Mouse (Mus musculus) lung, postnatal 4 days (tissue): ENCODE measurements around the gene Ube2m.

Experiments
- DNase-seq, 2 experiments: peaks; one replicate each; pipeline ENCODE4 v3.0.0; 2021

The Ube2m gene

DNA sequence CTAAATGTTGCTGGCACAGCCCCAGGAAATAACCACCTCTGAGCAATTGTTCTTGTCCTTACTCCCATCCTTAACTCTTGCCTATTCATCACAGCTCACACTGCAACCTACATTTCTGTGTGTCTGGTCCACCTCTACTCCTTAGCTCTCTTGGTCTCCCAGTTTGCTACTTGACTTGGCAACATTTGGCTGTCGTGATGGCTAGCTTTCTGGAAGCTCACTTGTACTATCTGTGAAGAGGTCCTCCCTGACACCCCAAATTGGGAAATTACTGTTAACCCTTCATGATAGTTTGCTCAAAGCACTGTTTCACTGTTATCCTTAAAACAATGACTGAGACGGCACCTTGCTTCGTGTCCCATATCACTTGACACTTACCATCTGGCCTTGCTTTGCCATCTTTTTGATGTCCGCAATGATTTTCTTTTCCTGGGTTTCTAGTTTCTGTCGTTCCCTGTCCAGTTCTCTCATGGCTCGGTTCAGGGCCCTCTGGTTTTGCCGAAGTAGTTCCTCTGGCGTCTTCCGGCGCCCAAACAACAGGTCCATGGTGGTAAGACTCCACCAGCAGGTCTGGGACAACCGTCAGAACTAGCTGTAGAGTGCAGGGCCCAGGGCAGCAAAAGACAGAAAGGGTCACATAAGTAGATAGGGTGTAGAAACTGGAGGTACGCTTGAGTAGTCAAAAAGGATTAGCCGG lies 4.5 kb downstream of the Ube2m start:
- DNase-seq, result no peak

DNA sequence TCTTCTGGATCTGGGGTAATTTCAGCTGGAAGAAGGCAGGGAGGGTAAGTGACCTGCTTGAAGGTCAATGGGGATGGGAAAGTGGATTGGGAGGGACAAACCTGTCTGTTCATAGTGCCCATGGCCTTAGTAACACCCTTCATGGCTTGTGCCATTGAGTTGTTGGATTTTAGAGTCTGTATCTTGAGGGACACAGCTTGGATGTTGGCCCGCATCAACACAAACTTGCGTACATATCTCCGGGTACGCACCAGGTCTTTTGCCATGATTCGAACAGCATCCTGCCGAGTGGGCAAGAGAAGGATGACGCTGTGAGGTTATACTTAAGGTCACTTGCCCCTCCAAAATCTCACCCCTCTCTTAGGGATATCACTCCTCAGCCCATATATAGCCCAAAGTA lies 5.5 kb downstream of the Ube2m start:
- no peak for DNase-seq

DNA sequence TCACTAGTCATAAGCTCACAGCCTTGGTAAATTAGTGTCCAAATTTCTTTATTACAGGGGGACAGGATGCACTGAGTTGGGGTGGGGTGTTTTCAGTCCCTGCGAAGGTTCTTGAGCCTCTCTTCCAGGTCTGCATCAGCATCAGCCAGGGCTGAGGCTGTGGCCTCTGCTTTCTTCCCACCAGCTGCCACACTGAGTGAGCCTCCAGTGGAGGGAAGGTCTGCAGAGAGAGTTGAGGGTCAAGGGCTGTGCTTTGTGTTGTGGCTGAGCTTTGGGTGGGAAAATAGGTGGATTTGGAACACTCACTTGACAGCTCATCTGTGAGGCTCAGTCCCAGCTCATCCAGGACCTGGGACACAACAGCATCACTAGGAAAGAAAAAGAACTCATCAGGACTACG lies 6.1 kb downstream of the Ube2m start:
- DNase-seq, result no peak

DNA sequence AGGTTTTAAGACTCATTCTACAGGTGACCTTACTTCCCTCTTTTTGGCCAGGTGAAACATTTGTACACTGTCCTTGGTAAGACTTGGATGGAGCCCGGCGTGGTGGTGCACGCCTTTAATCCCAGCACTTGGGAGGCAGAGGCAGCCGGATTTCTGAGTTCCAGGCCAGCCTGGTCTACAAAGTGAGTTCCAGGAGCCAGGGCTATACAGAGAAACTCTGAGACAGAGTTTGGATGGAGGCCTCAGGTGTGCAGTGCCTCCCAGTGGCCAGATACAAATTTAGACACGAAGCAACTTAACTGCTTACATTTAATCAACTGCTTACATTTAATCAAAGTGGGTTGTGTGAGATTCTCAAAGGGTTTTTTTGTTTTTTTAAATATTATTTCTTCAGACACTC lies 7.0 kb downstream of the Ube2m start:
- peak in 1 of 2 experiments; percentile 47 for DNase-seq

DNA sequence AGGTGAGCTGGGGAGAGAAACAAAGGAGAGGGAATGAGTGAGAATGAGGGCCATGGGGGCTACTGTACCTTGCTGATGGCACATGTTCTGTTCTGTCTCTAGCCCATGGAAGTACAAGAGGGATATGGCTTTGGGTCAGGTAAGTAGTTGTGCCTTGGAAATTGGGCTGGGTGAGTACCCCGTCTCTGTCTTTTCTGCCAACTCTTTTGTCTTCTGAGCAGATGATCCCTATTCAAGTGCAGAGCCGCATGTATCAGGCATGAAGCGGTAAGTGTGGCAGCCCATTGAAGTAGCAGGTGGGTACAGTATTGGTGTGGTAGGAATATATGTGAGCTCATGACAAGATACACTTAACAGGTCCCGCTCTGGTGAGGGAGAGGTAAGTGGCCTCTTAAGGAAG lies 9.1 kb downstream of the Ube2m start:
- no peak for DNase-seq

DNA sequence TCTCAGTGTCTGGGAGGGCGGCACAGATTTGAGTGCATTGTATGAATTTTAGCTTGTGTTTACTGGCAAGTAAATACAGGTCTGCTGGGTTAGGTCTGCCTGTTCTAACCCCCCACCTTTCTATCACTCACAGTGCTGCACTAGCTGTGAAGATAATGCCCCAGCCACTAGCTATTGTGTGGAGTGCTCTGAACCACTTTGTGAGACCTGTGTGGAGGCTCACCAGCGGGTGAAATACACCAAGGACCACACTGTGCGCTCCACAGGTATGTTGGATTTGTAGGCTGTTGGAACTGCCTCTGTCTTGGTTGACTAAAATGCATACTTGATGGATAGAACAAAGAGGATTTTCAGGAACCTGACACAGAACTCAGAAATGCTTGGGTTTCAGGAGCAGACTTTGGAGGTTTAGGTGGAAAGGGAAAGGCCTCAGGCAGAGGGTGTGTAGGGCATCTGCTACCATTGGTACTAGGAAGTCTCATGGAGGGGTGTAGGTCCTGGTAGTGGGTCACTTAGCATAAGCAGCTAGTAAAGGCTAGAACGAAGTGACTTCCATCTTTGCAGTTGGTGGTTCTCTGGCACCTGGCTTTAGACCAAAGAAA lies 12.5 kb downstream of the Ube2m start:
- no peak for DNase-seq

DNA sequence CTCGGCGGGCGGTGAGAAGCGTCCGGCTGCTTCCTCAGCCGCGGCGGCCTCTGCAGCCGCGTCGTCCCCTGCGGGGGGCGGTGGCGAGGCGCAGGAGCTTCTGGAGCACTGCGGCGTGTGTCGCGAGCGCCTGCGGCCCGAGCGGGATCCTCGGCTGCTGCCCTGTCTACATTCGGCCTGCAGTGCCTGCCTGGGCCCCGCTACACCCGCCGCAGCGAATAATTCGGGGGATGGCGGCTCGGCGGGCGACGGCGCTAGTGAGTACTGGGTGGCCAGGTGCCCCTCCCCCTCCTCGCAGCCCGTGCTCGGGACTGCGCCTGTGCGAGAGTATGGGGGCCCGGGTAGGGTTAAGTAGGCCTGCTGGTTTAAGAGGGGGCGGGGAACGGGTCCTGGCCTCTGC lies 13.3 kb downstream of the Ube2m start:
- DNase-seq, result peak; percentile 83 to 87

DNA sequence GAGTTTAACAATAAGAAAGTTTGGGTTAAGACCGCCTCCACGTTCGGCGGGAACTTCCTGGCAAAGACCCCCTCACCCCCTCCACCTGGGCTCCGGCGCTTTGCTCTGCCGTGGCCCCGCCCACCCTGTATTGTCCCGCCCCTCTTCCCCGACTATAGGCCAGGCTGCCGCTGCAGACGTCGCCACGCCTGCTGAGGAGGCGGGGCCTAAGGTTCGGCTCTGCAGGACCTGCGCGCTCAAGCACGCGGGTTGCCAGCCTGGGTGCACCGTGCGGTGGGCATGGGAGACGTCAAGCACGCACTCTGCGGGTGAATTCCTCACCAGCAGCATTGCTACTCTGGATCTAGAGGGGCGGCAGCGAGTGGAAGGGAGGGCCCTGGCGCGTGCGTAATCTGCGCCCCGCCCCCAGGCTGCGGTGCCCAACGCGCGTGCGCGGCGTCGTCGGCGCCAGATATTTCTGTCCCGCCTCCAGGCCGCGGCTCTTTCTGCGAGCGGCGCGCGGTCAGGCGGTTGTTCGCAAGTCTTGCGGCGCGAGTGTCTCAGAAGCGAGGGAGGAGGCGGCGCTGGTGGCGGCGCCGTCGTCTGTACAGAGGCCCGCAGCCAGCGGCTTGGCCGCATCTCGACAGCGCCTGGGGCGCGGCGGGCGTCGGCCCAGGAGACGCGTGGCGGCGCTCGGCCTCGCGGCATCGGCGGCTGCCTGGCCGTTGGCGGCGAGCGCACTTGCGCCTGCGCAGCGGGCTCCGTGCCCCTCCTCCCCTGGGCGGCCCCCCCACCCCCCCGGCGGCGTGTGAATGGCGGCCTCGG lies 13.9 kb downstream of the Ube2m start:
- peak; percentile 95 for DNase-seq

DNA sequence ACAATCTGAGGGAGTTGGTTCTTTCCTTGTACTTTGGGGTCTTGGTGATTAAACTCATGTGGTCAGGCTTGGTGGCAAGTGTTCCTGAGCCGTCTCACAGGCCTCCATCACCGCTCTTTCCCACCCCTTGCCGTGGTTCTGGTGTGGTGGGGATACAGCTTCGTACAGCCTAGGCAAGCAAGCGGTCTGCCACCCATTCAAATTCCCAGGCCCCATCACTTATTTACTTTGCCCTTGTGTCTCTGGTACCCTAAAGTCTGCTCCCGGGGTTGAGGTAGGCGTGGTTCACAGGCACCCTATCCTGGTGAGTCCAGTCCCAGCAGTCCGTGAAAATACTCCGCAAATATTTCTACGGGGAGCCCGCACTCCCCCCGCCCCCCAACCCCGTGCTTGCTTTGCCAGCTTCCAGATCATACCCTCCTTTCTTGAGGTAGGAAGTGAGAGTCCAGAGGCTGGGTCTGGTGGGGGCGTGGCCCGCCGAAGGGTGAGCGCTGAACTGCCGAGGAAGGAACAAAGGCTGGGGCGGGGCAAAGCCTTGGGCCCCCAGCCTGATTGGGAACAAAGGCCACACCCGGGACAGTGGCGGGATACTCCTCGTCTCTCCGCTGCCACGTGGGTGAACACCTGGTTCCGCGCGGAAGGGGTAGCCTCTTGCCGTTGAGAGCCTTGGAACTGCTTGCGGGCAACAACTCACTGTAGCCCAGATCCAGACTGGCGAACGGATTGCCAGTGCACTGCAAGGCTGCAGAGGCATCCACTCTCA lies 15.1 kb downstream of the Ube2m start:
- peak; percentile 85 to 93 for DNase-seq

DNA sequence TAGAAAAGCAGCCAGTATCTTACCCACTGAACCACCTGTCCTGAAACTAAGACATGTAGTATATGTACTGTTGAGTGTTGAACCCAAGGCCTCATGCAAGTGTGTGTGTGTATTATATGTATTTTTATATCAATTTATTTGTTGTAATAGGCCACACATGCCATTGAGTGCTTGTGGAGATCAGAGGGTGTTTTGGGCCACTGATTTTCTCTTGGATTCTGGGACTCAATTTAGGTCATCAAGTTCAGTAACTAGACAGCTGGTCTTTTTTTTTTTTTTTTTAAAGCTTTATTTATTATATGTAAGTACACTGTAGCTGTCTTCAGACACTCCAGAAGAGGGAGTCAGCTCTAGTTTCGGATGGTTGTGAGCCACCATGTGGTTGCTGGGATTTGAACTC lies 22.9 kb downstream of the Ube2m start:
- DNase-seq, result no peak

DNA sequence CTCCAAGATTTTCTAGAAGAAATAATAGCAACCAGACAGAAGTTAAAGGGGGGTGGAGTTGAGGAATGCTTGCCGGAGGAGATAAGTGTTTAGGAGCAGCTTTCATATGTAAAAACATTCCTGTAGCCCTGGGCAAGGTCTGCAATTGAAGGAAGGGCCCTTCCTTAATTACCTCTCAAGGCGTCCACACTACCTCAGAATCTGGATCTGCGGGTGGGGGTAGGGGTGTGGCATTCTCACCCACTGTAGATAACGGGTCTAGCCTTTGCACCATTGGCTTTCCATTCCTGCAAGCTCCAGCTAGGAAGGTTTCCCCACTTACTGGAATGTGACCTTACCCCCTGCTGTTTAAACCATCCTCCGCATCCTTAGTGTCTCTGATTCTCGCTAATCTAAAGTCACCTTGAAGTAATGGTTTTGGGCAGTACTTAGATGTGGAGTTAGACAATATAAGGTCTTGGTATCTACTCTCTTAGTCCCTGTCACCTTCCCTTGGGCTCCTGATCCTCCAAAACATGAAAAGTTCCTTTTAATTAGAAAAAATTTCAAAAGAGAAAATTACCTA lies 23.7 kb downstream of the Ube2m start:
- DNase-seq, result no peak

DNA sequence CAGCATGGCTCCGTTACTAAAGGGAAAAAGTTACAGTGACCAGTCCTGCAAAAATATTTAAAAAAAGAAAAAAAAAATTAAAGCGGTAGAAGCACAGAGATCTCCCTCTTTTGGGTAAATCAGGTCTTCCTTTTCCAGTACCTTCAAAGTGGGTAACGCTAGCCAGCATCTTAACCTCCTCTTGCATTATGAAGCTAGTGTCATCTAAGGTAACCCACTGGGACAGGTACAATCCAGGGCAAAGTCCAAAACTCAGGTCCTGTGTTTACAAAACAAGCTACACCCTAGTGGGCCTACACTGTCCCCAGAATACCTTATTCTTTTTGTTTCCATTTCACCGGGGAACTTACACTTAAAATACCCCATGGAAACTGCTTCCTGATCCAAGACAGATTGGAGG lies 24.4 kb downstream of the Ube2m start:
- DNase-seq, result no peak

DNA sequence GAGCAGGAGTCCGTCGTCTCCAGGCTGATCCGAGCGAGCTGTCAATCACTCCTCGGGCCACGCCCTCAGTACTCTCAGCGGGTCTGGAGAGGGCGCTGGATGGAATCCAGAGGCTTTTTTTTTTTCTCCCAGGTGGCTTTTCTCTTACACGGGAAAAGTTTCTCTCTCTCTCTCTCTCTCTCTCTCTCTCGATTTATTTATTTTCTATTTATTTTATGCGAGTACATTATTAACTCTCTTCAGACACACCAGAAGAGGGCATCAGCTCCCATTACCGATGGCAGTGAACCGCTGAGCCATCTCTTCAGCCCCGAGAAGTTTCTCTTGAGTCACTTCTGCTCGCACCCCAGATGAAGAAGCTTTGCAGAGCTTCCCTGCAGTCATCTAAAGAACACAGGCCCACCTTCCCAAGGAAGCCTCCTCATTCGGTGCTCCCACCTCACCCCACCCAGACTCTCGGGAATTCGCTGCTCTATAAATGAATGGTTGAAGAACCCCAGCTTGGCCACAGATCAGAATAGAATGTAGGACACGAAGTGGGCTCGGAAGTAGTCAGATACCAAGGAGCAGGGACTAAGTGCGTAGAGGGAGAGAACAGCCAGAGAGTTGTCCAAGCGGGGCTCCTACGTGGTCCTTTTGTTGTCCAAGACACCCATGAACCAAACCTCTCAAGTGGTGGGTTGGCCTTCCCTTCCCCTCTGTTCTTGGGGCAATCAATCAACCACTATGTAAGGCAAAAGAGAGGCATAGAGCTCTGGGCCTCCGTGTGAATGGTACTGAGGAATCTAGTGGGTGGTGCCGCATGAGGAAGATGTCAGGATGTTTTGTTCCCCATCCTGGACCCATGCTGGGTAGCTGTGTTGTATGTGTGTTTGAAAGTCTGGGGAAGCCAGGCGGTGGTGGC lies 27.8 kb downstream of the Ube2m start, which contains the start of gene Zbtb45:
Gene Zbtb45, minus strand, starts transcription at position 30 of the 904 bp plus-strand sequence.
- DNase-seq, result peak in 1 of 2 experiments; percentile 21

DNA sequence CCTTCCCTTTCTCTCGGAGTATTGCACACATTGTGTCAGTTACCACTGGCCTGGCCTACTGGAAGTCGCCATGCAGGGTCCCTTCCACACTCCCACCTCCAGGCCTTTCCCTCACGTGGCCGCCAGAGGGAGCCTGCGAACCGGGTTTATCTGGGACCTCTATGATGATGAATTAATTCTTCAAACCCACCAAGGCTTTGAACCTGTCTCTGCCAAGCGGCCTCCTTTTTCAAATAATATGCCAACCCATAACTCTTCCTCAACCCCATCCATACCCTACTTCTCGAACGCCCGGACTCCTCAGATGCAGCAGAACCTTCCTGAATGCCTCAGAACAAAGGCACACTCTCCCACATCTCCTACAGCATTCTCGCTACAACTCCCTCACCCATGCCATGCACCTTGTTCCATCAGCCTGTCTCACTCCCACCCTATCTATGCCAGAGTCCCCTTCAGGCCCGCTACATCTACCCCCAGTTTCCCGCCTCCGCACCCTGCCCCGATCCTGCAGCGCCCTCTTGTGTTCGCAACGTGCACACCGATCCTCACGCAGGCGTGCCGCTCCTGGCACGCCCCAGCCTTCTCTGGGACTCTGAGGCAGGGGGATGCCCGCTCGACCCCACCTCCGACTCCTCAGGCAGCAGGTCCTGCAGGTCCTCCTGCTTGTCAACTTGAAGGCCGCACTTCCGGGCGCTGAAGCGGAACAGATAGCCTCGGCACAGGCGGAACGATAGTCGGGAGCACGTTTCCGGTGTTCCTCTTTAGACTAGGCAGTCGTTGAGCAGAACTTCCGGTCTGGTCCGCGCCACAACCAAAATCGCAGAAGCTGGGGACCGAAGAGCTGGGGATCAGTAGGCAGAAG lies 28.7 kb downstream of the Ube2m start:
- peak; percentile 95 to 96 for DNase-seq

DNA sequence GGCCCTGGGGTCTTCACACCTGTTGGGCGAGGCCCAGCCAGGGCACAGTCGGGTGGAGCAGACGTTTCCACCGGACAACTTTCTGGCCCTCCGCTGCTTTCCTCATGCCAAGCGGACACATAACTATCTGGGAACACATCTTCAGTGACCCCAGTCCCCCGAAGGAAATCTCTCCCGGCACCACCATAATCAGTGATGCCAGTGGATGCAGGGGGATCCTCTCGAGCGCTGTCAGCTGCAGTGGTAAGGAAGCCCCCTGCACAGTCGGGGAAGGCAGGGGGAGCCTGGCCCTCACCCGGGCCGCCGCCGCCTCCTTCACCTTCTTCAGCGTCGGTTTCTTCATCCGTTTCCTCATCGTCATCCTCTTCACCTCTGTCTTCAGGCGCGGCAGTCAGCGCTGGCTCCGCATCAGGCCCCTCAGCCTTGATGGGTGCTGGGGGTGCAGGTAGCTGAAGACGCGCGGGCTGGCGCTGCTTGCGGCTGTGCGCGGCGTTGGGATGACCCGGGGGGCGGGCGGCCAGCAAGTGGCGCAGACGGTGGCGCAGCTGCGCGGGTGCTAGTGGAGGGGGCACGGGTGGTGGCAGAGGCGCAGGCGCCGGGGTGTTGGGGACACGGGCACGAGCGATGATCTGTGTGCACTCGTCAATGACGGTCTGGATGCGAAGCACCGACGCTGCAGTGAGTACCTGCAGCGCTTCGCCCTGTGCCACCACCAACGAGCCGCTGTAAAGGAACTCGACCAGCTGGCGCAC lies 30.6 kb downstream of the Ube2m start:
- no peak for DNase-seq

DNA sequence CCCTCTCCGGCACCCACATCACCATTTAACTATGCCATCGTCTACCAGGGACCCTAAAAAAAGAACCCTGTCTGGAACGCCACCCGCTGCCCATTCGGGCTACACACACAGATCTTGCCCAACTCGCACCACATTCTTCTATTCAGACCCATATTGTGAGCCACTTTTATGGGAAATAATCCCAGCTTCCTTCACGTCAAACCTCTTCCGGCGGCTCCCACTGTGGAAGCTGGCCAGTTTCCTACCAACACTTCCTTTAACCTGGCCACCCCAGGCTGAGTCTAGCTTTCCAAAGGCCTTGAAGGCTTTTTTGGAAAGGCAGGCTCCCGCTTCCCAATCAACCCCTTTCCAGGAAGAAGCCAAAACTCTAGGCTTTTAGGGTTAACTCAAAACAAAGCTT lies 31.5 kb downstream of the Ube2m start:
- DNase-seq, result no peak

DNA sequence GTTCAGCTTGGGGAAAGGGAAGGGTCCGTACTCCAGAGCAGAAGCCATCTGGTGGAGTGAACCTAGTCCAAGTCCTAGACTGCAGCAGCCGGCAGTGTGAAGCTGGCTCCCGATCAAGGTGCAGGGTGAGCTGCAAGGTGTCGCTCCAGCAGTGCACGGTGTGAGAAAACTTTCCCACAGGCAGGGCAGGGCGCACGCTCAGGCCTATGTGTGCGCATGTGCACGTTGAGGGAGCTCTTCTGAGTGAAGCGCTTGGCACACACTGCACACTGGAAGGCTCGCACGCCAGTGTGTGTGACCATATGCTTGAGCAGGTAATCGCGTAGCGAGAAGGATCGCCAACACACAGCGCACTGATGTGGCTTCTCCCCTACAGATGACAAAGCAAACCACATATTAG lies 32.1 kb downstream of the Ube2m start:
- DNase-seq, result no peak

DNA sequence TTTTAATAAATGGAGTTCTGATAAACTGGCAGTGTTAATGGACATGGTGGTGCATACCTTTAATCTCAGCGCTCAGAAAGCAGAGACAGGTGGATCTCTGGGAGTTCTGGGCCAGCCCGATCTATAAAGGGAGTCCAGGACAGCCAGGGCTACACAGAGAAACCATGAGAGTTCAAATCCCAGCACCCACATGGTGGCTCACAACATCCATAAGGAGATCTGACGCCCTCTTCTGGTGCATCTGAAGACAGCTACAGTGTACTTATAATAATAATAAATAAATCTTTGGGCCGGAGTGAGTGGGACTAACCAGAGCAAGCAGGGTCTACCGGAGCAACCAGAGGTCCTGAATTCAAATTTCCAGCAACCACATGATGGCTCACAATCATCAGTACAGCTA lies 34.7 kb downstream of the Ube2m start:
- no peak for DNase-seq

DNA sequence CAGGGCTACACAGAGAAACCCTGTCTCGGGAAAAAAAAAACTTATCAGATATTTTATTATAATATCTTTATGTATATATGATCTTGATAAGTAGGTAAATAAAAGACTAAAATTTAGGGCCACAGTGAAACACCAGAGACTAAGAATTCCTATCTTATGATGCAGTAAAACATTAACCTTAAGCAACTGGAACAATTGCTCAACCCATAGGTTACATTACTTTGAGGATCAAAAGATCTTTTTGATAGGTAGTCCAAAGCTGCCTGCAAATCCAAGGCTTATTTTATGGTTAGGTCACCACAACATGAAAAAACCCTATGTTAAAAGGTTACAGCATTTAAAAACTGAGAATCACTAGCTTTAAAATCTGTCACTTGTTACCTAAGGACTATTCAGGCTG lies 36.5 kb downstream of the Ube2m start:
- DNase-seq, result no peak

DNA sequence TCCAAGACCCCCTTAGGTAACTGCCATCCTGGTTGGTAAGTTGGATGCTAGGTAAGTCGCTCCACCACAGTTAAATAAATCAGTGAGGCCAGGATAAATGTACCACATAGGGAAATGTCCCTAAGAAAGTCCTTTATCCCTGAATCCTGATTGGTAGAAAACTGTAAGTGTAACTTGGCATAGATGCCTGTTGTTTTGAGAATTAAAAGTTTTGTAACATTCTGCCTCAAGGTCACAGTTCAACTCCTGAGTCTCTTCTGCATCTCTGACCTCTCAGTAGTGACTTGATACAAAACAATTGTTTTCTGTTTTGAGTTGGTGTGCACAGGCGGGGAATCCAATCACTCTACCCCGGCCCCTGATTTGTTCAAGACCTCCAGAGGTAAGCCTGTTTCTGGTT lies 39.2 kb downstream of the Ube2m start, which contains the start of gene Trim28:
Gene Trim28, plus strand, starts transcription at position 264 of the 400 bp plus-strand sequence.
- DNase-seq, result no peak
